Mouse (Mus musculus) embryo, embryonic 9.5 days (tissue): ENCODE data around the gene A2m.

Experiments
- DNase-seq: peaks from one replicate; pipeline ENCODE4 v3.0.0-alpha.2; 2017; ENCODE audit errors: extremely low spot score

Gene A2m

GRCm38 (mm10) chr6:121635076-121635475, at the start of gene A2m:
Gene A2m (plus strand): TSS chr6:121635376.
- DNase-seq: no peak

GRCm38 (mm10) chr6:121590131-121590530, 45.0 kb upstream of the A2m start:
- DNase-seq: no peak

GRCm38 (mm10) chr6:121600927-121601326, 34.2 kb upstream of the A2m start:
- no peak for DNase-seq

GRCm38 (mm10) chr6:121607861-121608260, 27.3 kb upstream of the A2m start:
- DNase-seq: no peak

GRCm38 (mm10) chr6:121611796-121612195, 23.4 kb upstream of the A2m start:
- no peak for DNase-seq

- peak; percentile 40 for DNase-seq
Measured at GRCm38 (mm10) chr6:121617476-121617875, 17.7 kb upstream of the A2m start.

- DNase-seq: no peak
Measured at GRCm38 (mm10) chr6:121622525-121622924, 12.7 kb upstream of the A2m start.

GRCm38 (mm10) chr6:121634520-121634919, 656 bp upstream of the A2m start:
- no peak for DNase-seq

- DNase-seq: peak; percentile 61
Measured at GRCm38 (mm10) chr6:121635878-121636371, 749 bp downstream of the A2m start.

GRCm38 (mm10) chr6:121648499-121648898, 13.3 kb downstream of the A2m start:
- no peak for DNase-seq
